Mouse (Mus musculus) embryonic facial prominence, embryonic 13.5 days (tissue): ENCODE results near the gene Lim2. TPM values are rescaled to one million over a fixed set of nuclear protein-coding genes. Genes with fewer than 3 reads are reported as not detected.
A peak's percentile ranks its signal among the peaks of the same experiment; 100 is the strongest.
"Not testable (repeated sequence)": the region's sequence is repeated elsewhere in the genome, so short reads cannot be mapped to it uniquely, and the experiment has no call there.

Source experiments
- ATAC-seq: fragments of 200-750 bp; cut with Nextera tagmentation; 2 replicates; pipeline ENCODE4 v1.8.0; 2017; ENCODE audit warnings: low read depth; ENCODE audit not compliant: insufficient number of reproducible peaks, insufficient read depth, low FRiP score, low TSS enrichment
- H3K27ac ChIP-seq: fragments of 300-500 bp; sonication (generic); 2 replicates; pipeline ENCODE4 v1.5.1; 2015; ENCODE audit warnings: moderate library complexity, mild to moderate bottlenecking, inconsistent platforms
- H3K27me3 ChIP-seq: fragments of 300-500 bp; sonication (generic); 2 replicates; pipeline ENCODE4 v1.6.1; 2015; ENCODE audit warnings: mild to moderate bottlenecking, inconsistent platforms
- H3K36me3 ChIP-seq: fragments of 300-500 bp; sonication (generic); 2 replicates; pipeline ENCODE4 v1.6.1; 2015; ENCODE audit warnings: mild to moderate bottlenecking, inconsistent platforms
- H3K4me1 ChIP-seq: fragments of 300-500 bp; sonication (generic); 2 replicates; pipeline ENCODE4 v1.6.1; 2015; ENCODE audit warnings: inconsistent platforms
- H3K4me2 ChIP-seq: fragments of 300-500 bp; sonication (generic); 2 replicates; pipeline ENCODE4 v1.6.1; 2015; ENCODE audit warnings: moderate library complexity, mild to moderate bottlenecking, inconsistent platforms
- H3K4me3 ChIP-seq: fragments of 300-500 bp; sonication (generic); 2 replicates; pipeline ENCODE4 v1.5.1; 2015; ENCODE audit warnings: mild to moderate bottlenecking, inconsistent platforms
- H3K9ac ChIP-seq: fragments of 300-500 bp; sonication (generic); 2 replicates; pipeline ENCODE4 v1.6.1; 2015; ENCODE audit warnings: mild to moderate bottlenecking, inconsistent platforms
- H3K9me3 ChIP-seq: fragments of 300-500 bp; sonication (generic); 2 replicates; pipeline ENCODE4 v1.6.1; 2016; ENCODE audit warnings: inconsistent platforms
- WGBS: fragments of 180-500 bp; shearing (Covaris S2); methylation state at CpG from one replicate; pipeline ENCODE4 v1.1.7; 2015; ENCODE audit warnings: mixed read lengths; 5-methylcytosine and 5-hydroxymethylcytosine counted together
- polyA plus RNA-seq: library from polyadenylated mRNA; unstranded; fragments of >200 nt; fragmentation: Nextera tagmentation; extraction: Ambion mirVana; gene quantifications from 2 replicates; pipeline ENCODE4 v1.2.1, GENCODE M21; 2015

Gene Lim2
- polyA plus RNA-seq = not detected in 2 replicates

DNA sequence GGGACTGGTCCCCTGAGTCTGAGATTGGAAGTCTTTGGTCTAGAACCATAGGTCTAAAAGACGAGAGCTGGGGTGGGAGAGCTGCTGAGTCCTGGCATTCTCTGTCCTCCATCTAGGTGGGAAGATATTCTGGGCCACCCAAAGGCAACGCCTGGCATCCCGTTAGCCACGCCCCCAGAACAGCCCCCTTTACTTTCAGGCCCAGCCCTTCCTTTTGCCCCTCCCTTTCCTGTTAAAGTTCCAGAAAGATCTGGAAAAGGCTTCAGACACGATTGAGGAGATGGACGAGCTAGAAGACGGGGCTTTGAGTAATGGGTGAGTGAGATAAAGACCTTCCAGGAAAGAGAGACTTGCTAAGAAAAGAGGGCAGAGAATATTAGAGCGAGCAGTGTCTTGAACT, at the start of gene Lim2:
Lim2 (plus strand) TSS at position 265 of the 400 bp plus-strand sequence.
- Histone ChIP-seq H3K27me3 (no peaks in the 10 kb centered on the region), H3K27ac (no peak within 1 kb of the TSS), H3K36me3 (no peaks in the 10 kb centered on the region), H3K4me3 (no peak within 1 kb of the TSS), H3K4me1 (peaks cover 5% of the 10 kb centered on the region; the same call in 1 of the 2 replicates), H3K9ac (no peak within 1 kb of the TSS), H3K4me2 (no peak within 1 kb of the TSS), H3K9me3 (no peaks in the 10 kb centered on the region)
- ATAC-seq = no peak
- 83% methylated on average over 8 of the region's 8 CpGs for WGBS

DNA sequence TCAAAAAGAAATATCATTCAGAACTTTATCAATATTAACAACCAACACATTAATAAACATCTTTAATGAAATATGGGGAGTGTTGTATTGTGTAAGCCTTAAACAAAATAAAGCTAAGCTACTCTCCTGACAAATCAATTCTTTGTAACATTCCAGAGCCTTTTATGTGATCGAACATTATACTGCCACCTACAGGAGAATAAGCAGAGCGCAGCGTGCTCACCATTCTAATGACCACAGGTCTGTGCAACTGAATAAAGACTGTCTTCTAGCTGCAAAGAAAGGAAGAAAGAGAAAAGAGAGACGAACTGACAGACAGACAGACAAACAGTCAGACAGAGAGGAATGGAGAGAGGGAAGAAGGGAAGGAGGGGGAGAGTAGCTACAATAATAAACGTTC, 49.2 kb upstream of the Lim2 start:
- Histone ChIP-seq H3K36me3 (no peaks in the 10 kb centered on the region), H3K27me3 (no peaks in the 10 kb centered on the region), H3K4me3 (no peak overlapping the region), H3K9me3 (no peaks in the 10 kb centered on the region), H3K4me2 (no peak overlapping the region), H3K9ac (no peak overlapping the region), H3K4me1 (no peaks in the 10 kb centered on the region), H3K27ac (no peak overlapping the region)
- ATAC-seq = no peak
- WGBS = 17% methylated on average over 5 of the region's 5 CpGs

DNA sequence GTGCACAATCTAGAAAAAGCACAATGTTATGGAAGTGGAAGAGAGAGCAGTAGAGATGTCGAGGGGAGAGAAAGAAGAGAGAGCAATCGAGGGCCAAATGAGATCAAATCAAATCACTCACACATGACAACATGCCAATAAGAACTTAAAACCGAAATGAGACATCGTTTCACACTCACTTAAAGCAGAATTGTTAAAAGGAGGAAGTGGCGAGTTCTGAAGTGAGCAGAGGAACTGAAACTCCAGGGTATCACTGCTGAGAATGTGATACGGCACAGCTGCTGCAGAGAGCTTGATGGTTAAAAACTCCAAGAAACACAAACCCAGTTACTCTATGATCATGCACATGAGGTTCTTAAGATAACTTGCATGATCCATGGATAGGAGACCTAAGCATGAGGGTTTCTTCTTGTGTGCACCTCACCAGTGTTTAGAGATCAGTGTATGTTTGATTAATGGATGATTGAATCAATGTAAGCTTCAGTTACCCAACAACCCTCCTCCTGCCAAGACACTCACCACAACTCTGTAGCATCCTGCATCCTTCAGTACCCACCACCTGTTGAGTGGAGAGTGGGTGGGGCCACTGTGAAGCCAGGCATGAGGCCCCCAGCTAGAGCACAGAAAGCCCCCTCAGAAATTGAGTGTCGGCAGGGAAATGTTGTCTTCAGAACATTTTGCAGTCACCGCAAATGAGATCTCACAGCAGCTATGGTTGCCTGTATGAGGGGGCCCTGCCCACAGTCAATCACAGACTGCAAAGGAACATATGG, 34.9 kb upstream of the Lim2 start:
- H3K4me3 ChIP-seq = no peak overlapping the region
- WGBS = 78% methylated on average over 8 of the region's 8 CpGs
- H3K4me2 ChIP-seq = no peak overlapping the region
- H3K36me3 ChIP-seq = no peaks in the 10 kb centered on the region
- H3K4me1 ChIP-seq = no peaks in the 10 kb centered on the region
- no peak overlapping the region for H3K9ac ChIP-seq
- no peaks in the 10 kb centered on the region for H3K27me3 ChIP-seq
- ATAC-seq = no peak
- H3K27ac ChIP-seq = no peak overlapping the region
- H3K9me3 ChIP-seq = no peaks in the 10 kb centered on the region

DNA sequence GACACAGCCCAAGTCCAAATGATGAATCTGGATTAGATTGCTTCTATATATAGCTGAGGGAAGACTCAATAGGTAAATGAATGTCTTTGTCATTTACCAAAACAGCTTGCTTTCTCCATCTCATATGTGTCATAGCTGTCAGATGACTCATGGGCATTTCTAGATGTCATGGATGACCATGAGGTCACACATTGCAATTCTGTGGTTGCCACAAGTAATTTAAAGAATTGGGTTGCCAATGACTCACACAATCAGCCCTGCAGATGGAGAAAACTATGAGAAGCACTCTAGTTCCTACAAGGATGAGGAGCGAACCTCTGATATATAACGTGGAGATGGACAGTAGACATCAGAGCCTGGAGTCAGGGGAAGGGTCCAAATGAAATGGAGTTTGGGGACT, 28.0 kb upstream of the Lim2 start:
- Histone ChIP-seq H3K9ac (no peak overlapping the region), H3K4me2 (no peak overlapping the region), H3K36me3 (no peaks in the 10 kb centered on the region), H3K9me3 (no peaks in the 10 kb centered on the region), H3K27me3 (no peaks in the 10 kb centered on the region), H3K4me3 (no peak overlapping the region), H3K27ac (no peak overlapping the region), H3K4me1 (no peaks in the 10 kb centered on the region)
- ATAC-seq = no peak
- WGBS = 84% methylated on average over 2 of the region's 2 CpGs

DNA sequence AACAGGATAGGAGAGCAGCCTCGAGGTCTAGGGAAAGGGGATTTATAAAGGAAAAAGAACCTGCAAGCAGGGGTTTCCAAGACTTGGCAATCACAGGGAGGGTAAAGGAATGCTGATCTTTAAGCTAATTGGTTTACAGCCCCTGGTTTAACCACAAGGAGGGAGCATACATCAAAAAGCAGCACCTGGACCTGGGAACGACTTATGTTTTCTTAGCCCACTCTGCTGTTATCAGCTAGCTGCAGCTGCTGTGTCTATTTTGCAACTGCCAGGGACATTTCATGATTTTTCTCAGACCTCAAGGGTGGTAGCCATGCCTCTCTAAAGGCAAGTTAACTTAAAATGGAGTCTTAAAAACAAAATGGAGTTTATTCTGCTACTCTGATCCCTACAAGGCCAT, 24.8 kb upstream of the Lim2 start:
- Histone ChIP-seq H3K4me3 (no peak overlapping the region), H3K36me3 (no peaks in the 10 kb centered on the region), H3K27ac (no peak overlapping the region), H3K4me2 (no peak overlapping the region), H3K9me3 (no peaks in the 10 kb centered on the region), H3K27me3 (no peaks in the 10 kb centered on the region), H3K4me1 (no peaks in the 10 kb centered on the region), H3K9ac (no peak overlapping the region)
- no peak for ATAC-seq
- 49% methylated on average over 2 of the region's 2 CpGs for WGBS

- no peak overlapping the region for H3K27ac ChIP-seq
- H3K27me3 ChIP-seq = no peaks in the 10 kb centered on the region
- H3K4me2 ChIP-seq = no peak overlapping the region
- no peaks in the 10 kb centered on the region for H3K4me1 ChIP-seq
- no peaks in the 10 kb centered on the region for H3K36me3 ChIP-seq
- no peak overlapping the region for H3K9ac ChIP-seq
- no peak for ATAC-seq
- WGBS = 80% methylated on average over 3 of the region's 3 CpGs
- no peaks in the 10 kb centered on the region for H3K9me3 ChIP-seq
- no peak overlapping the region for H3K4me3 ChIP-seq
Observed at GRCm38 (mm10) chr7:43407573-43407972, 19.9 kb upstream of the Lim2 start.

DNA sequence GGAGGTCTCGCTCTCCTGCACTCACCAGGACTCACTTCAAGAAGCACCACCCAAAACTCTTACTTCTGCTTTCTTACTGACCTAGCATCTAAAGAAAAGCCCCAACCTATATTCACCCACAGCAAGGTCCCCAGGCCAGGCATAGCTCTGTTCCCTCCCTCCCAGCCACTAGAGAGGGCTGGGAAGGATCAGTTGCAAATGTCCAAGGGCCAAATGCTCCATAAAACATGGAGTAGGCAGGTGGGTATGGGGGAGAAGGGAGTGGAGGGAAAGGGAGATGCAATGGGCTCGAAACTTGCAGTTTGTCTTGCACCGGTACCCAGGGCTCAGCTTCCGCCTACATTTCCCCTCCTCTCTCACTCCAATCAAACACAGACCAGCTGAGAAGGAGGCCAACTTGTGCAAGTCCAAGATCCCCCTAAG, 19.3 kb upstream of the Lim2 start, which contains the start of gene Siglecg:
Siglecg (plus strand) TSS at position 74 of the 423 bp plus-strand sequence.
- Histone ChIP-seq H3K4me2 (no peak within 1 kb of the TSS), H3K27ac (no peak within 1 kb of the TSS), H3K36me3 (no peaks in the 10 kb centered on the region), H3K9me3 (no peaks in the 10 kb centered on the region), H3K4me3 (no peak within 1 kb of the TSS), H3K4me1 (no peaks in the 10 kb centered on the region), H3K27me3 (no peaks in the 10 kb centered on the region), H3K9ac (no peak within 1 kb of the TSS)
- 79% methylated on average over 4 of the region's 4 CpGs for WGBS
- no peak for ATAC-seq

GRCm38 (mm10) chr7:43409084-43409483, 18.4 kb upstream of the Lim2 start:
- no peak for ATAC-seq
- no peak overlapping the region for H3K4me3 ChIP-seq
- H3K36me3 ChIP-seq = no peaks in the 10 kb centered on the region
- 71% methylated on average over 3 of the region's 3 CpGs for WGBS
- no peaks in the 10 kb centered on the region for H3K4me1 ChIP-seq
- no peak overlapping the region for H3K9ac ChIP-seq
- H3K9me3 ChIP-seq = no peaks in the 10 kb centered on the region
- H3K27ac ChIP-seq = no peak overlapping the region
- no peak overlapping the region for H3K4me2 ChIP-seq
- no peaks in the 10 kb centered on the region for H3K27me3 ChIP-seq

- not testable (repeated sequence) for H3K9me3 ChIP-seq, H3K36me3 ChIP-seq, ATAC-seq, H3K9ac ChIP-seq, H3K27ac ChIP-seq, H3K4me1 ChIP-seq, H3K4me3 ChIP-seq, H3K27me3 ChIP-seq, H3K4me2 ChIP-seq
- 27% methylated on average over 4 of the region's 4 CpGs for WGBS
Observed at GRCm38 (mm10) chr7:43411724-43412123, 15.7 kb upstream of the Lim2 start.

DNA sequence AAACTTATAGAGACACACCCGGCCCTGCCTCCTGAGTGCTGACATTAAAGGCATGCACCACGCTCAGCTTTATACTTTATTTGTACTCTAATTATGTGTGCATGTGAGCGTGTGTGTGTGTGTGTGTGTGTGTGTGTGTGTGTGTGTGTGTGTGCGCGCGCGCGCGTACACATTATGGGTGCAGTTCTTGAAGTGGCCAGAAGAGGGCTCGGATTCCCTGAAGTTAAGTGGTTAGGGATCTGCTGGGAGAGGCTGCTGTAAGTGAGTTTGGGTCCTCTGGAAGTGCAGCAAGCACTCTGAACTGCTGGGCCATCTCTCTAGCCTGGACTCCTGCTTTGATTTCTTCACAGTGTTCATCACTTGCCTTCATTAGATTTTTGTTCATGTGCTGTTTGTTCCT, 10.2 kb upstream of the Lim2 start:
- no peaks in the 10 kb centered on the region for H3K4me1 ChIP-seq
- 0 out of 2 replicates have a peak, but pooled peaks cover 3% of the 10 kb centered on the region for H3K9me3 ChIP-seq
- no peak for ATAC-seq
- H3K36me3 ChIP-seq = no peaks in the 10 kb centered on the region
- no peak overlapping the region for H3K27ac ChIP-seq
- H3K4me2 ChIP-seq = no peak overlapping the region
- no peak overlapping the region for H3K9ac ChIP-seq
- H3K27me3 ChIP-seq = no peaks in the 10 kb centered on the region
- no peak overlapping the region for H3K4me3 ChIP-seq
- WGBS = 85% methylated on average over 10 of the region's 10 CpGs

DNA sequence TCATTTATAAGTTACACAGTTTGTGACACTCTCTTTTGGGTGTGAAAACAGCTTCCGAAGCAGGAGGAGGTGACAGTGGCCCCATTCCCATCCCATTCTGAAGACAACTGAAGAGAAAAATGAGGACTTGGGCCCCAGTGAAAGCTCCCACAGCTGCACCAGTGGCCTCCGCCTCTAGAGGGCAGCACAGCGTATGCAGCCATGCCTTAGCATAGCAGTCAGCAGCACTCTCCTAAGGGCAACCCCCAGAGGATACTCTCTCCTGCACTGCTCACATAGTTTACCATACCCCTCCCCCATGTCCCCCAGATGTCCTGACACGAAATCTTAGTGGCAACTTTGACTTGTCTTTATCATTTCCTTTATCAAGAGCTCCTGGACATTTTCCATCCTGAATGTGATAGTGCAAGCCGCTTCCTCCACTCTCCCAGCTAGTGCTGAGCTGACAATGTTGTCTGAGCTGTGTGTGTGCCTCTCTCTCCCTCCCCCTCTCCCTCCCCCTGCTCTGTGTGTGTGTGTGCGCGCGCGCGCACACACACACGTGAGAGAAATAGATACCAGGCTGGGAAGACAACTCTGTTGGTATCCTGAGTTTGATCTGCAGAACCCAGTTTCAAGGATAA, 4.4 kb upstream of the Lim2 start:
- H3K4me1 ChIP-seq = peaks cover 5% of the 10 kb centered on the region; the same call in 1 of the 2 replicates
- no peak overlapping the region for H3K4me3 ChIP-seq
- H3K36me3 ChIP-seq = no peaks in the 10 kb centered on the region
- H3K9ac ChIP-seq = no peak overlapping the region
- H3K4me2 ChIP-seq = peak overlapping the region; percentile 39
- H3K27ac ChIP-seq = no peak overlapping the region
- no peaks in the 10 kb centered on the region for H3K9me3 ChIP-seq
- H3K27me3 ChIP-seq = no peaks in the 10 kb centered on the region
- ATAC-seq = peak; percentile 79
- 10% methylated on average over 11 of the region's 11 CpGs for WGBS

GRCm38 (mm10) chr7:43423991-43424625, 3.4 kb upstream of the Lim2 start:
- no peak for ATAC-seq
- Histone ChIP-seq H3K36me3 (no peaks in the 10 kb centered on the region), H3K27ac (no peak overlapping the region), H3K9me3 (no peaks in the 10 kb centered on the region), H3K4me2 (no peak overlapping the region), H3K27me3 (no peaks in the 10 kb centered on the region), H3K4me3 (no peak overlapping the region), H3K4me1 (peaks cover 5% of the 10 kb centered on the region; the same call in 1 of the 2 replicates), H3K9ac (no peak overlapping the region)
- 62% methylated on average over 3 of the region's 3 CpGs for WGBS
